Mouse (Mus musculus): Measurements from ENCODE around the gene Exoc1.

GRCm38 (mm10) chr5:76533186-76533585 lies 4.1 kb downstream of the Exoc1 start:
- TF ChIP-seq TCF12 (IDR thresholded peaks at IDR 0.05; ENCODE audit: low read depth, low read length) = no peak
- no peak for TF ChIP-seq KAT2A (conservative IDR thresholded peaks at IDR 0.05; ENCODE audit: low read depth, low read length)
- TF ChIP-seq CTCF (IDR thresholded peaks at IDR 0.05 in 2 of 3, conservative IDR thresholded peaks at IDR 0.05 in 1 of 3; ENCODE audit: control insufficient read depth in 1 of 3, insufficient read depth in 1 of 3, low read depth in 2 of 3, low read length in 3 of 3, poor library complexity in 1 of 3, severe bottlenecking in 1 of 3) = no peak
- no peak for TF ChIP-seq EP300 (IDR thresholded peaks at IDR 0.05; ENCODE audit: low read depth in 1 of 2, low read length in 2 of 2)
- no peak for TF ChIP-seq TAL1 (IDR thresholded peaks at IDR 0.05; ENCODE audit: low read length)
- no peak for TF ChIP-seq POLR2A (IDR thresholded peaks at IDR 0.05; ENCODE audit: control insufficient read depth in 1 of 2, insufficient read depth in 1 of 2, low read depth in 1 of 2, low read length in 2 of 2, poor library complexity in 1 of 2)
- TF ChIP-seq POLR2AphosphoS5 (IDR thresholded peaks at IDR 0.05; ENCODE audit: borderline replicate concordance, low read depth, low read length) = no peak
- TF ChIP-seq BHLHE40 (IDR thresholded peaks at IDR 0.05; ENCODE audit: borderline replicate concordance, low read depth, low read length) = no peak
- TF ChIP-seq MAFK (IDR thresholded peaks at IDR 0.05; ENCODE audit: borderline replicate concordance, low read depth, low read length) = no peak
- TF ChIP-seq HCFC1 (IDR thresholded peaks at IDR 0.05; ENCODE audit: low read depth, low read length) = no peak
- no peak for TF ChIP-seq ZC3H11A (IDR thresholded peaks at IDR 0.05; ENCODE audit: low read depth, low read length)
- TF ChIP-seq RCOR1 (IDR thresholded peaks at IDR 0.05; ENCODE audit: low read depth, low read length) = no peak
- no peak for TF ChIP-seq GABPA (IDR thresholded peaks at IDR 0.05; ENCODE audit: low read depth, low read length)
